Mouse (Mus musculus) neural tube, embryonic 13.5 days (tissue): ENCODE measurements around the gene Slc28a1. TPM values are rescaled to one million over a fixed set of nuclear protein-coding genes. Genes with fewer than 3 reads are reported as not detected.
"Not testable (repeated sequence)": the region's sequence is repeated elsewhere in the genome, so short reads cannot be mapped to it uniquely, and the experiment has no call there.

ENCODE experiments used
- ATAC-seq: fragments of 200-750 bp; cut with Nextera tagmentation; 2 replicates; pipeline ENCODE4 v1.8.0; 2017; ENCODE audit warnings: low read depth, mild to moderate bottlenecking, moderate TSS enrichment, moderate library complexity
- H3K27ac ChIP-seq: fragments of 300-500 bp; sonication (generic); replicated peaks from 2 replicates; pipeline ENCODE4 v1.5.1; 2015; ENCODE audit warnings: moderate library complexity, mild to moderate bottlenecking, inconsistent platforms
- H3K27me3 ChIP-seq: fragments of 300-500 bp; sonication (generic); 2 replicates; pipeline ENCODE4 v1.6.1; 2015; ENCODE audit warnings: mild to moderate bottlenecking, inconsistent platforms
- H3K36me3 ChIP-seq: fragments of 300-500 bp; sonication (generic); 2 replicates; pipeline ENCODE4 v1.6.1; 2015; ENCODE audit warnings: mild to moderate bottlenecking, inconsistent platforms
- H3K4me1 ChIP-seq: fragments of 300-500 bp; sonication (generic); replicated peaks from 2 replicates; pipeline ENCODE4 v1.6.1; 2015; ENCODE audit warnings: inconsistent platforms
- H3K4me2 ChIP-seq: fragments of 300-500 bp; sonication (generic); 2 replicates; pipeline ENCODE4 v1.6.1; 2015; ENCODE audit warnings: inconsistent platforms, mild to moderate bottlenecking, moderate library complexity
- H3K4me3 ChIP-seq: fragments of 300-500 bp; sonication (generic); 2 replicates; pipeline ENCODE4 v1.5.1; 2015; ENCODE audit warnings: mild to moderate bottlenecking, inconsistent platforms
- H3K9ac ChIP-seq: fragments of 300-500 bp; sonication (generic); 2 replicates; pipeline ENCODE4 v1.6.1; 2015; ENCODE audit warnings: moderate library complexity, mild to moderate bottlenecking, inconsistent platforms
- H3K9me3 ChIP-seq: fragments of 300-500 bp; sonication (generic); 2 replicates; pipeline ENCODE4 v1.6.1; 2016; ENCODE audit warnings: inconsistent platforms
- WGBS: fragments of 180-500 bp; shearing (Covaris S2); methylation state at CpG from one replicate; pipeline ENCODE4 v1.1.7; 2015; 5-methylcytosine and 5-hydroxymethylcytosine counted together
- polyA plus RNA-seq: library from polyadenylated mRNA; unstranded; fragments of >200 nt; fragmentation: Nextera tagmentation; extraction: Ambion mirVana; gene quantifications from 2 replicates; pipeline ENCODE4 v1.2.1, GENCODE M21; 2015

The Slc28a1 gene
- polyA plus RNA-seq, 1 experiment from 2014 or later = not detected

DNA sequence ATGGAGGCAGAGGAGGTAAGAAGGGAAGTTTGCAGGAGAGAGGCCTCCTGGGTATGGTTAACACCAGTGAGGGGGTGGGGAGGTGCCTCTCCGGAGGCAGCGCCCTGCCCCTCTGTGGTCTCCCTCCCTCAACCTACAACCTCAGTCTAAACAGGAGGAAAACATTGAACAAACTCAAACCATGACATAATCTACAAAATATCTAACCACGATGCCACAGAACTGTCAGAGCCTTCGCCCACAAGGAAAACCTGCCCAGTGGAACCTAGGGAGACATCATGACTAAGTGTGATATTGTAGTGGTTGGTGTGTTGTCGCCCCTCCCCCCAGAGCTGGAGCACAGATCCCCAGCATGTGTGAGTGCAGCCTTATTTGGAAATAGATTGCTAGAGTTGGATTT, 64.9 kb downstream of the Slc28a1 start:
- Histone ChIP-seq H3K9me3 (no peaks in the 10 kb centered on the region), H3K36me3 (no peaks in the 10 kb centered on the region), H3K4me3 (no peak overlapping the region), H3K9ac (no peak overlapping the region), H3K4me1 (no peaks in the 10 kb centered on the region), H3K4me2 (no peak overlapping the region), H3K27me3 (no peaks in the 10 kb centered on the region), H3K27ac (no peak overlapping the region)
- WGBS = 65% methylated on average over 5 of the region's 5 CpGs
- ATAC-seq = no peak

- WGBS = 87% methylated on average over 10 of the region's 10 CpGs
- no peak for ATAC-seq
- H3K27ac ChIP-seq = no peak overlapping the region
Measured at GRCm38 (mm10) chr7:81182492-81183175, 68.0 kb downstream of the Slc28a1 start.

GRCm38 (mm10) chr7:81183181-81183580, 68.6 kb downstream of the Slc28a1 start:
- no peak overlapping the region for H3K4me3 ChIP-seq
- no peaks in the 10 kb centered on the region for H3K4me1 ChIP-seq
- H3K27me3 ChIP-seq = no peaks in the 10 kb centered on the region
- H3K9ac ChIP-seq = no peak overlapping the region
- no peak overlapping the region for H3K4me2 ChIP-seq
- no peak for ATAC-seq
- H3K9me3 ChIP-seq = no peaks in the 10 kb centered on the region
- no peak overlapping the region for H3K27ac ChIP-seq
- H3K36me3 ChIP-seq = no peaks in the 10 kb centered on the region

More at GRCm38 (mm10) chr7:81182492-81183175, 68.0 kb downstream of the Slc28a1 start:
- H3K4me2 ChIP-seq = no peak overlapping the region
- no peaks in the 10 kb centered on the region for H3K36me3 ChIP-seq
- H3K4me1 ChIP-seq = no peaks in the 10 kb centered on the region
- no peaks in the 10 kb centered on the region for H3K9me3 ChIP-seq
- H3K27me3 ChIP-seq = no peaks in the 10 kb centered on the region
- H3K9ac ChIP-seq = no peak overlapping the region
- no peak overlapping the region for H3K4me3 ChIP-seq

DNA sequence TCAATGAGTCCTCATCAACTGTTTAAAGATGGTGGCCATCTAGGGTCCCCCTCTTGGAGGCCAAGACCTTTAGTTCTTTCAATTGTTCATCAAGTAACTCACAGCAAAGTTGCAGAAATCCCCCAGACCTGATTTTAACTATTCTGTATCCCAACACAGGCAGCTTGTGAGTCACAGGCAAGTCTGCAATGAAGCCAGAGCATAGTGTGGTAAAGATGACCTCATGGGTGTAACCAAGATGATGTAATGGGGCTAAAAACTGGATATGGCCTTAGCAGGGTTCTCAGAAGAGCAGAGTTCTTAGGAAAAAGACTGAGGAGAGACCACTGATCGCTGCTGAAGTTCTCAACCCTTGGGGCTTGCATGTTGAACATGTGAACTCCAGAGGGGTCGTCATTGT, 69.5 kb downstream of the Slc28a1 start:
- H3K9me3 ChIP-seq = no peaks in the 10 kb centered on the region
- whole genome bisulfite sequencing = 90% methylated on average over 2 of the region's 2 CpGs
- no peak for ATAC-seq

GRCm38 (mm10) chr7:81184651-81185050, 70.1 kb downstream of the Slc28a1 start:
- Histone ChIP-seq H3K27me3 (no peaks in the 10 kb centered on the region), H3K4me2 (no peak overlapping the region), H3K9ac (no peak overlapping the region), H3K9me3 (no peaks in the 10 kb centered on the region), H3K4me1 (no peaks in the 10 kb centered on the region), H3K4me3 (no peak overlapping the region), H3K27ac (no peak overlapping the region), H3K36me3 (no peaks in the 10 kb centered on the region)
- ATAC-seq = no peak
- WGBS = 84% methylated on average over 1 of the region's 1 CpGs

More for the DNA sequence above, 69.5 kb downstream of the Slc28a1 start:
- H3K4me3 ChIP-seq = no peak overlapping the region
- no peak overlapping the region for H3K9ac ChIP-seq
- no peak overlapping the region for H3K27ac ChIP-seq
- H3K4me1 ChIP-seq = no peaks in the 10 kb centered on the region
- no peaks in the 10 kb centered on the region for H3K27me3 ChIP-seq
- no peaks in the 10 kb centered on the region for H3K36me3 ChIP-seq
- H3K4me2 ChIP-seq = no peak overlapping the region

GRCm38 (mm10) chr7:81186036-81186435, 71.4 kb downstream of the Slc28a1 start:
- not testable (repeated sequence) for H3K27me3 ChIP-seq, H3K36me3 ChIP-seq, H3K4me2 ChIP-seq, H3K9me3 ChIP-seq, H3K4me3 ChIP-seq, H3K4me1 ChIP-seq, ATAC-seq, H3K27ac ChIP-seq, H3K9ac ChIP-seq

DNA sequence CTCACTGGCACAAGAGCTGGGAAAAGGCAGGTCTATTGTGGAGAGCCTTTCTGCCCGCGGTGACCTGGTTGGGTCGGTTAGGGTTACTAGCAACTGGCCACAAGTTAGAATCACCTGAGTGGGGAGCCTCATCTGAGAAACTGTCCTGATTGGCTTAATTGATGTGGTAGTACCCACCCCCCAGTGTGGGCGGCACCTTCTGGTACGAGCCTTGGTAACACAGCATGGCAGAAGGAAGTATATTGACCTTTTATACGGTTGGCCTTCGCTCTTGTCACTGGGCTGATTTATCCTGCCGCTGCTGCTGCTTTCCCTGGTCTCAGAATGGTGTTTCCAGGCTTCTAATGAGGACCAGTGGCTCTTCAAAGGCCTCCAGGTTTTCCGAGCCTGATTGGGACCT, 74.6 kb downstream of the Slc28a1 start:
- Histone ChIP-seq H3K4me2 (no peak overlapping the region), H3K9ac (no peak overlapping the region), H3K27me3 (no peaks in the 10 kb centered on the region), H3K4me3 (no peak overlapping the region), H3K36me3 (no peaks in the 10 kb centered on the region), H3K27ac (no peak overlapping the region), H3K4me1 (no peaks in the 10 kb centered on the region), H3K9me3 (no peaks in the 10 kb centered on the region)
- WGBS = 70% methylated on average over 9 of the region's 9 CpGs
- ATAC-seq = no peak

- WGBS = 65% methylated on average over 4 of the region's 4 CpGs
- Histone ChIP-seq H3K36me3 (no peaks in the 10 kb centered on the region), H3K4me2 (no peak overlapping the region), H3K4me3 (no peak overlapping the region), H3K27me3 (no peaks in the 10 kb centered on the region), H3K9ac (no peak overlapping the region), H3K27ac (no peak overlapping the region), H3K9me3 (no peaks in the 10 kb centered on the region), H3K4me1 (peaks cover 11% of the 10 kb centered on the region)
- ATAC-seq = no peak
Measured at GRCm38 (mm10) chr7:81195509-81195908, 80.9 kb downstream of the Slc28a1 start.

DNA sequence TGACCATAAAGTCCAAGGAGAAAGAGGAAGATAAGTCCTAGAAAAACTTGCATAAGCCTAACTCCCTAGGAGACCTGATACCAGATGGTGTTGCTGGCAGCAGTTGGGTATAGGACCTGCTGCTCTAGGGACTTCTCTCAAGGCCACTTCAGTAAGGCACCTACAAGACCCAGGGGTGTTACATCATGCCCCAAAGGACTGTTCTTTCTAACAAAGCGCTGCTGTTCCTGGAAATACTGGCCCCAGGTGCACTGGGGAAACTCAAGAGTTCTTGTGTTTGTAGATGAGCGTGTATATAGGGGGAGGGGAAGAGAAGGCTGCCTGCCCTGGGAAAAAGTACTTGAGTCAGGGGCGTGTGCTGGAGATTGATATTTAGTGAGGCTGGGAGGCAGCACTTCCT, 82.2 kb downstream of the Slc28a1 start:
- Histone ChIP-seq H3K36me3 (no peaks in the 10 kb centered on the region), H3K27ac (no peak overlapping the region), H3K4me2 (no peak overlapping the region), H3K4me3 (no peak overlapping the region), H3K27me3 (no peaks in the 10 kb centered on the region), H3K4me1 (peaks cover 11% of the 10 kb centered on the region), H3K9ac (no peak overlapping the region), H3K9me3 (no peaks in the 10 kb centered on the region)
- no peak for ATAC-seq
- WGBS = 81% methylated on average over 3 of the region's 3 CpGs

- no peaks in the 10 kb centered on the region for H3K36me3 ChIP-seq
- WGBS = 32% methylated on average over 4 of the region's 4 CpGs
- H3K9me3 ChIP-seq = no peaks in the 10 kb centered on the region
- no peak overlapping the region for H3K4me2 ChIP-seq
- no peak overlapping the region for H3K4me3 ChIP-seq
- H3K27ac ChIP-seq = no peak overlapping the region
- peaks cover 11% of the 10 kb centered on the region for H3K4me1 ChIP-seq
- H3K27me3 ChIP-seq = no peaks in the 10 kb centered on the region
- peak; percentile 47; the same call in 1 of the 2 replicates for ATAC-seq
- H3K9ac ChIP-seq = peak overlapping the region; percentile 31; the same call in 1 of the 2 replicates
Measured at GRCm38 (mm10) chr7:81198538-81198937, 83.9 kb downstream of the Slc28a1 start.

- Histone ChIP-seq H3K27ac (no peak overlapping the region), H3K4me1 (peaks cover 11% of the 10 kb centered on the region), H3K4me3 (no peak overlapping the region), H3K4me2 (no peak overlapping the region), H3K9ac (no peak overlapping the region), H3K36me3 (no peaks in the 10 kb centered on the region), H3K9me3 (no peaks in the 10 kb centered on the region), H3K27me3 (no peaks in the 10 kb centered on the region)
- WGBS = 76% methylated on average over 5 of the region's 5 CpGs
- no peak for ATAC-seq
Measured at GRCm38 (mm10) chr7:81199109-81199508, 84.5 kb downstream of the Slc28a1 start.

- Histone ChIP-seq H3K9me3 (no peaks in the 10 kb centered on the region), H3K27ac (no peak overlapping the region), H3K4me3 (no peak overlapping the region), H3K36me3 (no peaks in the 10 kb centered on the region), H3K4me2 (no peak overlapping the region), H3K4me1 (peaks cover 11% of the 10 kb centered on the region), H3K27me3 (no peaks in the 10 kb centered on the region), H3K9ac (no peak overlapping the region)
- 65% methylated on average over 4 of the region's 4 CpGs for WGBS
- no peak for ATAC-seq
Measured at GRCm38 (mm10) chr7:81199757-81200156, 85.2 kb downstream of the Slc28a1 start.

DNA sequence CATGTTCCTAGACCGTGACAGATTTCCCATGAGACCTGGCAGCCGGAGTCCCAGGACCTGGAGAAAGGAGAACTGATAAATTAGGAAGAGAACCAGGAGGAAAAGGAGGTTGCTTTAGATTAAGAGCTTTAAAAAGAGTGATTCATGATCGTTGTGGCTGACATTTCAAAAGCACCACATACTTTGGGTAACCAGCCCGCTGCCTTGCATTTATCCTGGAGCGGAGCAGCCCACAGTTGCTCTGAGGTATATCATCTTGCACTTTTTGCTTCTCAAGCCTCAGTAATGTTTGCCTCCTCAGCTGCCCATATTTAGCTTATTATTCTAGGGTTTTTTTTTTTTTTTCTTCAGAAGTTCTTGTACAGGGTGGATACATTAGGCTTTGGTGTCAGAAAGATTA, 87.8 kb downstream of the Slc28a1 start:
- Histone ChIP-seq H3K27me3 (no peaks in the 10 kb centered on the region), H3K4me3 (no peak overlapping the region), H3K4me2 (no peak overlapping the region), H3K9me3 (no peaks in the 10 kb centered on the region), H3K36me3 (no peaks in the 10 kb centered on the region), H3K4me1 (peaks cover 11% of the 10 kb centered on the region), H3K27ac (no peak overlapping the region), H3K9ac (no peak overlapping the region)
- ATAC-seq = no peak
- 56% methylated on average over 5 of the region's 5 CpGs for WGBS
